Comparison of ENCODE assay signal across 14 mouse cellular contexts in genomic region chr14:110271270-110271669, GRCm38 (mm10).
"Had no signal": no experiment of that assay in that cellular context is flagged by ENCODE, and none has a peak within 500 bp of the region (broad histone marks: within the 10 kb centered on the region; RNA-seq: fewer than 3 reads in every experiment).

No protein-coding gene starts in this region.

- DNase-seq: kidney, postnatal 10 days; kidney, postnatal 36 days; layer of hippocampus, postnatal 36 days; liver; liver, embryonic 13.5 days; lung, adult 2 months; lung, postnatal 14 days; lung, postnatal 4 days; midbrain, embryonic 14.5 days; thymus, adult 18-20 months; thymus, postnatal 36 days had no signal

- H3K4me1 ChIP-seq: limb, embryonic 13.5 days; liver, embryonic 13.5 days had no signal

- H3K27me3 ChIP-seq: limb, embryonic 13.5 days; liver, embryonic 13.5 days had no signal

- H3K27ac ChIP-seq: limb, embryonic 10.5 days; limb, embryonic 13.5 days; liver, embryonic 13.5 days had no signal

- H3K4me3 ChIP-seq: limb, embryonic 10.5 days; limb, embryonic 13.5 days; liver, embryonic 13.5 days had no signal

- H3K4me2 ChIP-seq: limb, embryonic 13.5 days; liver, embryonic 13.5 days; midbrain, embryonic 11.5 days had no signal

- H3K36me3 ChIP-seq: limb, embryonic 10.5 days; limb, embryonic 13.5 days; liver, embryonic 13.5 days had no signal

- H3K9ac ChIP-seq: limb, embryonic 13.5 days; liver, embryonic 13.5 days had no signal

- H3K9me3 ChIP-seq: limb, embryonic 10.5 days; limb, embryonic 13.5 days; liver, embryonic 13.5 days had no signal
